Mouse (Mus musculus): ENCODE results near the gene Rps6kc1. TPM values are rescaled to one million over a fixed set of nuclear protein-coding genes. Genes with fewer than 3 reads are reported as not detected.

Gene Rps6kc1
- polyA plus RNA-seq, 1 experiment from 2014 or later, result 17.6 TPM

GRCm38 (mm10) chr1:190831839-190832497 lies 79.6 kb downstream of the Rps6kc1 start:
- no peaks in the 10 kb centered on the region for H3K4me1 ChIP-seq (ENCODE audit: control insufficient read depth, insufficient read depth, low read length)
- 64% methylated on average over 10 of the region's 10 CpGs for WGBS
- H3K27ac ChIP-seq (replicated peaks; ENCODE audit: low read depth, low read length), result no peak overlapping the region
- 0 out of 2 replicates have a peak, but pooled peaks cover 2% of the 10 kb centered on the region for H3K36me3 ChIP-seq (replicated peaks; ENCODE audit: control insufficient read depth, insufficient read depth, low read depth, low read length)
- DNase-seq (ENCODE audit: low spot score) (peak; percentile 85), ATAC-seq (replicated peaks; ENCODE audit: insufficient number of reproducible peaks, low FRiP score, low TSS enrichment, low read depth) (no peak)
- H3K27me3 ChIP-seq (ENCODE audit: control insufficient read depth, insufficient read depth, low read length), result no peaks in the 10 kb centered on the region
- no peak overlapping the region for H3K4me3 ChIP-seq (ENCODE audit: low read depth, low read length)
- no peaks in the 10 kb centered on the region for H3K9me3 ChIP-seq (replicated peaks; ENCODE audit: control insufficient read depth, low read length)
- no peak overlapping the region for H3K9ac ChIP-seq (replicated peaks; ENCODE audit: low read length)
- H3K4me2 ChIP-seq (ENCODE audit: low read depth, low read length), result no peak overlapping the region

- H3K9me3 ChIP-seq (replicated peaks; ENCODE audit: control insufficient read depth, low read length), result no peaks in the 10 kb centered on the region
- ATAC-seq (replicated peaks; ENCODE audit: insufficient number of reproducible peaks, low FRiP score, low TSS enrichment, low read depth) (no peak), DNase-seq (ENCODE audit: low spot score) (no peak)
- no peak overlapping the region for H3K4me2 ChIP-seq (ENCODE audit: low read depth, low read length)
- no peaks in the 10 kb centered on the region for H3K36me3 ChIP-seq (replicated peaks; ENCODE audit: control insufficient read depth, insufficient read depth, low read depth, low read length)
- WGBS, result 88% methylated on average over 9 of the region's 9 CpGs
- H3K27me3 ChIP-seq (ENCODE audit: control insufficient read depth, insufficient read depth, low read length), result no peaks in the 10 kb centered on the region
- H3K4me1 ChIP-seq (ENCODE audit: control insufficient read depth, insufficient read depth, low read length), result no peaks in the 10 kb centered on the region
- no peak overlapping the region for H3K27ac ChIP-seq (replicated peaks; ENCODE audit: low read depth, low read length)
- H3K9ac ChIP-seq (replicated peaks; ENCODE audit: low read length), result no peak overlapping the region
- H3K4me3 ChIP-seq (ENCODE audit: low read depth, low read length), result no peak overlapping the region
Measured at GRCm38 (mm10) chr1:190826486-190827034, 85.0 kb downstream of the Rps6kc1 start.

GRCm38 (mm10) chr1:190823745-190824144 lies 87.8 kb downstream of the Rps6kc1 start:
- ATAC-seq (replicated peaks; ENCODE audit: insufficient number of reproducible peaks, low FRiP score, low TSS enrichment, low read depth) (no peak), DNase-seq (ENCODE audit: low spot score) (no peak)
- Histone ChIP-seq H3K4me1 (ENCODE audit: control insufficient read depth, insufficient read depth, low read length) (no peaks in the 10 kb centered on the region), H3K4me3 (ENCODE audit: low read depth, low read length) (no peak overlapping the region), H3K9me3 (replicated peaks; ENCODE audit: control insufficient read depth, low read length) (no peaks in the 10 kb centered on the region), H3K4me2 (ENCODE audit: low read depth, low read length) (no peak overlapping the region), H3K27me3 (ENCODE audit: control insufficient read depth, insufficient read depth, low read length) (no peaks in the 10 kb centered on the region), H3K36me3 (replicated peaks; ENCODE audit: control insufficient read depth, insufficient read depth, low read depth, low read length) (no peaks in the 10 kb centered on the region), H3K27ac (replicated peaks; ENCODE audit: low read depth, low read length) (no peak overlapping the region), H3K9ac (replicated peaks; ENCODE audit: low read length) (no peak overlapping the region)
- 89% methylated on average over 4 of the region's 4 CpGs for WGBS

GRCm38 (mm10) chr1:190816141-190816540 lies 95.4 kb downstream of the Rps6kc1 start:
- Histone ChIP-seq H3K4me3 (ENCODE audit: low read depth, low read length) (no peak overlapping the region), H3K27ac (replicated peaks; ENCODE audit: low read depth, low read length) (no peak overlapping the region), H3K4me2 (ENCODE audit: low read depth, low read length) (no peak overlapping the region), H3K36me3 (replicated peaks; ENCODE audit: control insufficient read depth, insufficient read depth, low read depth, low read length) (no peaks in the 10 kb centered on the region), H3K9me3 (replicated peaks; ENCODE audit: control insufficient read depth, low read length) (no peaks in the 10 kb centered on the region), H3K9ac (replicated peaks; ENCODE audit: low read length) (no peak overlapping the region), H3K27me3 (ENCODE audit: control insufficient read depth, insufficient read depth, low read length) (no peaks in the 10 kb centered on the region), H3K4me1 (ENCODE audit: control insufficient read depth, insufficient read depth, low read length) (no peaks in the 10 kb centered on the region)
- ATAC-seq (replicated peaks; ENCODE audit: insufficient number of reproducible peaks, low FRiP score, low TSS enrichment, low read depth) (no peak), DNase-seq (ENCODE audit: low spot score) (no peak)
- WGBS, result 83% methylated on average over 11 of the region's 11 CpGs

GRCm38 (mm10) chr1:190810408-190810807 lies 101.2 kb downstream of the Rps6kc1 start:
- ATAC-seq (replicated peaks; ENCODE audit: insufficient number of reproducible peaks, low FRiP score, low TSS enrichment, low read depth) (no peak), DNase-seq (ENCODE audit: low spot score) (no peak)
- H3K4me1 ChIP-seq (ENCODE audit: control insufficient read depth, insufficient read depth, low read length), result no peaks in the 10 kb centered on the region
- 82% methylated on average over 6 of the region's 6 CpGs for WGBS
- H3K9ac ChIP-seq (replicated peaks; ENCODE audit: low read length), result no peak overlapping the region
- no peaks in the 10 kb centered on the region for H3K36me3 ChIP-seq (replicated peaks; ENCODE audit: control insufficient read depth, insufficient read depth, low read depth, low read length)
- H3K4me2 ChIP-seq (ENCODE audit: low read depth, low read length), result no peak overlapping the region
- H3K9me3 ChIP-seq (replicated peaks; ENCODE audit: control insufficient read depth, low read length), result no peaks in the 10 kb centered on the region
- H3K4me3 ChIP-seq (ENCODE audit: low read depth, low read length), result no peak overlapping the region
- no peaks in the 10 kb centered on the region for H3K27me3 ChIP-seq (ENCODE audit: control insufficient read depth, insufficient read depth, low read length)
- no peak overlapping the region for H3K27ac ChIP-seq (replicated peaks; ENCODE audit: low read depth, low read length)

GRCm38 (mm10) chr1:190808766-190809221 lies 102.8 kb downstream of the Rps6kc1 start:
- no peak overlapping the region for H3K27ac ChIP-seq (replicated peaks; ENCODE audit: low read depth, low read length)
- H3K27me3 ChIP-seq (ENCODE audit: control insufficient read depth, insufficient read depth, low read length), result no peaks in the 10 kb centered on the region
- H3K4me2 ChIP-seq (ENCODE audit: low read depth, low read length), result no peak overlapping the region
- no peak overlapping the region for H3K9ac ChIP-seq (replicated peaks; ENCODE audit: low read length)
- ATAC-seq (replicated peaks; ENCODE audit: insufficient number of reproducible peaks, low FRiP score, low TSS enrichment, low read depth) (0 out of 2 replicates have a peak, but pooled peaks have one; percentile 18), DNase-seq (ENCODE audit: low spot score) (no peak)
- H3K4me3 ChIP-seq (ENCODE audit: low read depth, low read length), result no peak overlapping the region
- no peaks in the 10 kb centered on the region for H3K36me3 ChIP-seq (replicated peaks; ENCODE audit: control insufficient read depth, insufficient read depth, low read depth, low read length)
- no peaks in the 10 kb centered on the region for H3K4me1 ChIP-seq (ENCODE audit: control insufficient read depth, insufficient read depth, low read length)
- 33% methylated on average over 19 of the region's 19 CpGs for WGBS
- H3K9me3 ChIP-seq (replicated peaks; ENCODE audit: control insufficient read depth, low read length), result no peaks in the 10 kb centered on the region

- no peaks in the 10 kb centered on the region for H3K27me3 ChIP-seq (ENCODE audit: control insufficient read depth, insufficient read depth, low read length)
- 83% methylated on average over 8 of the region's 8 CpGs for WGBS
- H3K4me2 ChIP-seq (ENCODE audit: low read depth, low read length), result no peak overlapping the region
- no peak overlapping the region for H3K9ac ChIP-seq (replicated peaks; ENCODE audit: low read length)
- ATAC-seq (replicated peaks; ENCODE audit: insufficient number of reproducible peaks, low FRiP score, low TSS enrichment, low read depth) (no peak), DNase-seq (ENCODE audit: low spot score) (no peak)
- H3K36me3 ChIP-seq (replicated peaks; ENCODE audit: control insufficient read depth, insufficient read depth, low read depth, low read length), result no peaks in the 10 kb centered on the region
- H3K27ac ChIP-seq (replicated peaks; ENCODE audit: low read depth, low read length), result no peak overlapping the region
- no peaks in the 10 kb centered on the region for H3K9me3 ChIP-seq (replicated peaks; ENCODE audit: control insufficient read depth, low read length)
- no peaks in the 10 kb centered on the region for H3K4me1 ChIP-seq (ENCODE audit: control insufficient read depth, insufficient read depth, low read length)
- no peak overlapping the region for H3K4me3 ChIP-seq (ENCODE audit: low read depth, low read length)
Measured at GRCm38 (mm10) chr1:190806817-190807216, 104.8 kb downstream of the Rps6kc1 start.

- no peak for DNase-seq (ENCODE audit: low spot score)
- H3K4me1 ChIP-seq (ENCODE audit: control insufficient read depth, insufficient read depth, low read length), result no peaks in the 10 kb centered on the region
- H3K9ac ChIP-seq (replicated peaks; ENCODE audit: low read length), result no peak overlapping the region
- H3K27me3 ChIP-seq (ENCODE audit: control insufficient read depth, insufficient read depth, low read length), result no peaks in the 10 kb centered on the region
- H3K27ac ChIP-seq (replicated peaks; ENCODE audit: low read depth, low read length), result no peak overlapping the region
- H3K36me3 ChIP-seq (replicated peaks; ENCODE audit: control insufficient read depth, insufficient read depth, low read depth, low read length), result no peaks in the 10 kb centered on the region; the same call in none of the 2 replicates
- no peak for ATAC-seq (replicated peaks; ENCODE audit: insufficient number of reproducible peaks, low FRiP score, low TSS enrichment, low read depth)
- 84% methylated on average over 11 of the region's 11 CpGs for WGBS
- H3K4me2 ChIP-seq (ENCODE audit: low read depth, low read length), result no peak overlapping the region
- H3K9me3 ChIP-seq (replicated peaks; ENCODE audit: control insufficient read depth, low read length), result no peaks in the 10 kb centered on the region
- no peak overlapping the region for H3K4me3 ChIP-seq (ENCODE audit: low read depth, low read length)
Measured at GRCm38 (mm10) chr1:190798668-190799067, 112.9 kb downstream of the Rps6kc1 start.
